In the genomic region with DNA sequence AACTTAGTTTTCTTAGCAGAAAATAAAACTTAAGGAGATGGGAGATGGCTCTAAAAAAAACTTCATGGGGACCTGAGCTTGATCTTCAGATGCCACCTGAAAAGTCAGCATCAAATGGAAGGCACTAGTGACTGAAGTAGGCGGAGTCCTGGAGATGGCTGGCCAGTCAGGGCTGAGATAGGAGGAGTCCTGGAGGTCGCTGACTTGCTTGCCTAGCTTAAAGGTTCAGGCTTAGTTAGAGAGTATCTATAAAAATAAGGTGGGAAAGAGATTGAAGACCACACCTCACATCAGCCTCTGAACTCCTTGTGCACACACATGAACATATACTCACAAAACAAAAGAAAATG, we compare ENCODE assay signal across 19 mouse cellular contexts. TPM values are rescaled to one million over a fixed set of nuclear protein-coding genes. Genes with fewer than 3 reads are reported as not detected.
DNase-seq lines count a peak whose midpoint lies in the region; ATAC-seq and TF ChIP-seq lines count a peak whose summit lies in the region.
"Had no signal": no experiment of that assay in that cellular context is flagged by ENCODE, and none has a peak within 500 bp of the region (broad histone marks: within the 10 kb centered on the region; RNA-seq: fewer than 3 reads in every experiment).

No protein-coding gene starts in this region.

- no peak overlapping the region for H3K4me3 ChIP-seq in heart, postnatal 0 days (ENCODE audit: low read depth, low read length)
- no peak overlapping the region for H3K4me3 ChIP-seq in liver, embryonic 11.5 days (ENCODE audit: low read depth, low read length)
- H3K4me3 ChIP-seq in liver, postnatal 0 days (ENCODE audit: low read depth, low read length): no peak overlapping the region
- H3K4me3 ChIP-seq in hindbrain, embryonic 10.5 days: no peak overlapping the region
- H3K4me3 ChIP-seq: forebrain, embryonic 15.5 days; hindbrain, embryonic 15.5 days; limb, embryonic 13.5 days; midbrain, embryonic 10.5 days had no signal

- no peak for DNase-seq in heart, postnatal 0 days (ENCODE audit: low spot score)
- no peak for DNase-seq in heart, adult 8-10 months (ENCODE audit: low spot score)
- DNase-seq in c-Kit-positive CD71-positive TER-119-positive erythroid progenitor cells, embryonic 14.5 days (ENCODE audit: low spot score): peak; percentile 60
- no peak for DNase-seq in liver, embryonic 11.5 days (ENCODE audit: low spot score)
- DNase-seq in liver, postnatal 0 days: no peak
- DNase-seq in kidney, adult 11 months: no peak
- DNase-seq in kidney, adult 18-20 months: no peak
- DNase-seq in hindbrain, embryonic 10.5 days (ENCODE audit: low spot score): no peak
- DNase-seq: adrenal gland, postnatal 10 days; cerebellum, adult 9-10 months; gastrocnemius, postnatal 10 days; heart, postnatal 4 days; kidney, postnatal 36 days; lung, embryonic 14.5 days; thymus, postnatal 14 days had no signal

- H3K4me1 ChIP-seq in heart, postnatal 0 days (ENCODE audit: control insufficient read depth, insufficient read depth): peaks cover 12% of the 10 kb centered on the region
- peaks cover 5% of the 10 kb centered on the region for H3K4me1 ChIP-seq in liver, embryonic 11.5 days (replicated peaks; ENCODE audit: control insufficient read depth, insufficient read depth, low read length)
- peaks cover 21% of the 10 kb centered on the region for H3K4me1 ChIP-seq in liver, postnatal 0 days (ENCODE audit: insufficient read depth)
- peaks cover 8% of the 10 kb centered on the region for H3K4me1 ChIP-seq in hindbrain, embryonic 10.5 days (replicated peaks)
- H3K4me1 ChIP-seq: hindbrain, embryonic 15.5 days had no signal

- H3K9me3 ChIP-seq in heart, postnatal 0 days (replicated peaks; ENCODE audit: control insufficient read depth, low read length): no peaks in the 10 kb centered on the region
- H3K9me3 ChIP-seq in liver, embryonic 11.5 days (ENCODE audit: control insufficient read depth, low read length): no peaks in the 10 kb centered on the region
- H3K9me3 ChIP-seq in liver, postnatal 0 days (ENCODE audit: low read length): no peaks in the 10 kb centered on the region
- no peaks in the 10 kb centered on the region for H3K9me3 ChIP-seq in hindbrain, embryonic 10.5 days
- H3K9me3 ChIP-seq: forebrain, embryonic 15.5 days; hindbrain, embryonic 15.5 days; limb, embryonic 13.5 days; midbrain, embryonic 10.5 days had no signal

- TF ChIP-seq CTCF in heart, postnatal 0 days (IDR thresholded peaks at IDR 0.05; ENCODE audit: low read depth): no peak
- no peak for TF ChIP-seq CTCF in liver, postnatal 0 days (IDR thresholded peaks at IDR 0.05; ENCODE audit: low read depth)

- peak overlapping the region; percentile 32 for H3K27ac ChIP-seq in heart, postnatal 0 days (ENCODE audit: low read depth)
- H3K27ac ChIP-seq in liver, embryonic 11.5 days (ENCODE audit: low read depth, low read length): no peak overlapping the region
- no peak overlapping the region for H3K27ac ChIP-seq in liver, postnatal 0 days (ENCODE audit: low read depth)
- no peak overlapping the region for H3K27ac ChIP-seq in hindbrain, embryonic 10.5 days
- H3K27ac ChIP-seq: forebrain, embryonic 15.5 days; hindbrain, embryonic 15.5 days; limb, embryonic 13.5 days; midbrain, embryonic 10.5 days had no signal

- 61% methylated on average over 2 of the region's 2 CpGs for WGBS in heart, postnatal 0 days
- WGBS in liver, embryonic 11.5 days: 55% methylated on average over 2 of the region's 2 CpGs
- 59% methylated on average over 2 of the region's 2 CpGs for WGBS in liver, postnatal 0 days (ENCODE audit: insufficient replicate concordance)
- 76% methylated on average over 2 of the region's 2 CpGs for whole genome bisulfite sequencing in hindbrain, embryonic 10.5 days

- H3K9ac ChIP-seq in heart, postnatal 0 days (replicated peaks; ENCODE audit: low read depth, low read length): no peak overlapping the region
- no peak overlapping the region for H3K9ac ChIP-seq in liver, embryonic 11.5 days (ENCODE audit: low read depth, low read length)
- no peak overlapping the region for H3K9ac ChIP-seq in liver, postnatal 0 days (replicated peaks)
- H3K9ac ChIP-seq: forebrain, embryonic 15.5 days; hindbrain, embryonic 15.5 days; limb, embryonic 13.5 days; lung, embryonic 14.5 days had no signal

- TF ChIP-seq EP300 in heart, postnatal 0 days (IDR thresholded peaks at IDR 0.05; ENCODE audit: low read depth): no peak
- TF ChIP-seq EP300 in liver, postnatal 0 days (IDR thresholded peaks at IDR 0.05; ENCODE audit: low read depth): no peak

- ATAC-seq in heart, postnatal 0 days (ENCODE audit: insufficient read depth, low read depth): no peak
- peak; percentile 80 for ATAC-seq in liver, embryonic 11.5 days (replicated peaks; ENCODE audit: low FRiP score)
- ATAC-seq in liver, postnatal 0 days: no peak
- ATAC-seq: forebrain, embryonic 15.5 days had no signal

- no peaks in the 10 kb centered on the region for H3K27me3 ChIP-seq in heart, postnatal 0 days (ENCODE audit: control insufficient read depth, insufficient read depth, low read length)
- no peaks in the 10 kb centered on the region for H3K27me3 ChIP-seq in liver, embryonic 11.5 days (replicated peaks; ENCODE audit: control insufficient read depth, insufficient read depth, low read length)
- H3K27me3 ChIP-seq in liver, postnatal 0 days (ENCODE audit: insufficient read depth, low read length): no peaks in the 10 kb centered on the region
- H3K27me3 ChIP-seq in hindbrain, embryonic 10.5 days (ENCODE audit: insufficient read depth, poor library complexity, severe bottlenecking): no peaks in the 10 kb centered on the region
- H3K27me3 ChIP-seq: forebrain, embryonic 15.5 days; hindbrain, embryonic 15.5 days; limb, embryonic 13.5 days had no signal

- no peaks in the 10 kb centered on the region for H3K36me3 ChIP-seq in heart, postnatal 0 days (replicated peaks; ENCODE audit: control insufficient read depth, insufficient read depth, low read length)
- H3K36me3 ChIP-seq in liver, embryonic 11.5 days (ENCODE audit: control insufficient read depth, insufficient read depth, low read length): no peaks in the 10 kb centered on the region
- no peaks in the 10 kb centered on the region for H3K36me3 ChIP-seq in liver, postnatal 0 days (replicated peaks; ENCODE audit: insufficient read depth, low read length)
- H3K36me3 ChIP-seq in hindbrain, embryonic 10.5 days: 0 out of 2 replicates have a peak, but pooled peaks cover 8% of the 10 kb centered on the region
- H3K36me3 ChIP-seq: forebrain, embryonic 15.5 days; hindbrain, embryonic 15.5 days; limb, embryonic 13.5 days had no signal

- H3K4me2 ChIP-seq in heart, postnatal 0 days (ENCODE audit: low read depth, low read length): no peak overlapping the region
- H3K4me2 ChIP-seq in liver, embryonic 11.5 days: no peak overlapping the region
- peak overlapping the region; percentile 10; the same call in 1 of the 2 replicates for H3K4me2 ChIP-seq in liver, postnatal 0 days (ENCODE audit: low read depth, low read length)
- H3K4me2 ChIP-seq: forebrain, embryonic 15.5 days; hindbrain, embryonic 15.5 days; limb, embryonic 13.5 days; lung, embryonic 14.5 days had no signal

RNA-seq across cellular contexts. Expression of gene Lmtk2, which starts 15.4 kb away (rescaled TPM):
- 19.5 and 23.2 TPM in 2 replicates for total RNA-seq in heart, postnatal 0 days (2014; rRNA removed; ENCODE audit: low replicate concordance)
- 2.2 and 2.5 TPM in 2 replicates for polyA plus RNA-seq in heart, postnatal 0 days (2015; fragmentation: Nextera tagmentation; extraction: Ambion mirVana)
- 10 to 100 TPM; 31.3 to 33.3 (median 32.0) TPM for total RNA-seq in heart, adult 8-10 months (2022)
- 4.9 and 5.7 TPM in 2 replicates for polyA plus RNA-seq in liver, embryonic 11.5 days (2014; fragmentation: Nextera tagmentation; extraction: Ambion mirVana)
- 1.1 and 1.2 TPM in 2 replicates for polyA plus RNA-seq in liver, postnatal 0 days (2015; fragmentation: Nextera tagmentation; extraction: Ambion mirVana)
- polyA plus RNA-seq in hindbrain, embryonic 10.5 days (2016; fragmentation: Nextera tagmentation; extraction: Ambion mirVana): 5.4 and 5.8 TPM in 2 replicates
